Mouse (Mus musculus) hindbrain, embryonic 15.5 days (tissue): ENCODE data around the gene Slc25a33. TPM values are rescaled to one million over a fixed set of nuclear protein-coding genes. Genes with fewer than 3 reads are reported as not detected.
A peak's percentile ranks its signal among the peaks of the same experiment; 100 is the strongest.

ENCODE experiments used
- ATAC-seq: fragments of 200-750 bp; cut with Nextera tagmentation; 2 replicates; pipeline ENCODE4 v1.8.0; 2017; ENCODE audit warnings: low read depth, moderate number of reproducible peaks, moderate TSS enrichment; ENCODE audit not compliant: low FRiP score
- H3K27ac ChIP-seq: fragments of 300-500 bp; sonication (generic); replicated peaks from 2 replicates; pipeline ENCODE4 v1.5.1; 2015; ENCODE audit warnings: mild to moderate bottlenecking, inconsistent platforms
- H3K27me3 ChIP-seq: fragments of 300-500 bp; sonication (generic); 2 replicates; pipeline ENCODE4 v1.6.1; 2015; ENCODE audit warnings: control low read depth, inconsistent platforms
- H3K36me3 ChIP-seq: fragments of 300-500 bp; sonication (generic); 2 replicates; pipeline ENCODE4 v1.6.1; 2015; ENCODE audit warnings: control low read depth, inconsistent platforms
- H3K4me1 ChIP-seq: fragments of 300-500 bp; sonication (generic); replicated peaks from 2 replicates; pipeline ENCODE4 v1.6.1; 2015; ENCODE audit warnings: control low read depth, inconsistent platforms
- H3K4me2 ChIP-seq: fragments of 300-500 bp; sonication (generic); 2 replicates; pipeline ENCODE4 v1.6.1; 2015; ENCODE audit warnings: moderate library complexity, mild to moderate bottlenecking, inconsistent platforms
- H3K4me3 ChIP-seq: fragments of 300-500 bp; sonication (generic); 2 replicates; pipeline ENCODE4 v1.5.1; 2015; ENCODE audit warnings: mild to moderate bottlenecking, inconsistent platforms
- H3K9ac ChIP-seq: fragments of 300-500 bp; sonication (generic); 2 replicates; pipeline ENCODE4 v1.6.1; 2015; ENCODE audit warnings: inconsistent platforms
- H3K9me3 ChIP-seq: fragments of 300-500 bp; sonication (generic); 2 replicates; pipeline ENCODE4 v1.6.1; 2016; ENCODE audit warnings: control low read depth, inconsistent platforms
- WGBS: fragments of 180-500 bp; shearing (Covaris S2); methylation state at CpG from one replicate; pipeline ENCODE4 v1.1.7; 2015; 5-methylcytosine and 5-hydroxymethylcytosine counted together
- polyA plus RNA-seq: library from polyadenylated mRNA; unstranded; fragments of >200 nt; fragmentation: Nextera tagmentation; extraction: Ambion mirVana; gene quantifications from 2 replicates; pipeline ENCODE4 v1.2.1, GENCODE M21; 2015

Gene Slc25a33
- polyA plus RNA-seq, 1 experiment from 2014 or later = 36.5 TPM

- Histone ChIP-seq H3K27me3 (no peaks in the 10 kb centered on the region), H3K4me1 (peaks cover 62% of the 10 kb centered on the region), H3K4me3 (no peak overlapping the region), H3K4me2 (peak overlapping the region; percentile 25), H3K9ac (no peak overlapping the region), H3K36me3 (peaks cover 17% of the 10 kb centered on the region), H3K9me3 (no peaks in the 10 kb centered on the region), H3K27ac (peak overlapping the region; percentile 40; the same call in 1 of the 2 replicates)
- ATAC-seq = no peak
- 86% methylated on average over 6 of the region's 6 CpGs for WGBS
Measured at GRCm38 (mm10) chr4:149734246-149734645, 39.8 kb downstream of the Slc25a33 start.

- H3K9me3 ChIP-seq = no peaks in the 10 kb centered on the region
- H3K9ac ChIP-seq = no peak overlapping the region
- H3K4me2 ChIP-seq = peak overlapping the region; percentile 25
- H3K27me3 ChIP-seq = no peaks in the 10 kb centered on the region
- no peak overlapping the region for H3K4me3 ChIP-seq
- H3K36me3 ChIP-seq = peaks cover 22% of the 10 kb centered on the region
- peak overlapping the region; percentile 40 for H3K27ac ChIP-seq
- 24% methylated on average over 6 of the region's 6 CpGs for WGBS
- no peak for ATAC-seq
- H3K4me1 ChIP-seq = peaks cover 65% of the 10 kb centered on the region
Measured at GRCm38 (mm10) chr4:149733748-149734147, 40.3 kb downstream of the Slc25a33 start.

- H3K36me3 ChIP-seq = peaks cover 26% of the 10 kb centered on the region
- H3K4me1 ChIP-seq = peaks cover 60% of the 10 kb centered on the region
- H3K4me2 ChIP-seq = no peak overlapping the region
- H3K27ac ChIP-seq = no peak overlapping the region
- WGBS = 73% methylated on average over 10 of the region's 10 CpGs
- no peak overlapping the region for H3K4me3 ChIP-seq
- no peaks in the 10 kb centered on the region for H3K9me3 ChIP-seq
- no peak for ATAC-seq
- no peaks in the 10 kb centered on the region for H3K27me3 ChIP-seq
- H3K9ac ChIP-seq = no peak overlapping the region
Measured at GRCm38 (mm10) chr4:149732800-149733199, 41.3 kb downstream of the Slc25a33 start.

GRCm38 (mm10) chr4:149732313-149732712 is 41.8 kb downstream of the Slc25a33 start:
- no peak overlapping the region for H3K4me2 ChIP-seq
- no peaks in the 10 kb centered on the region for H3K9me3 ChIP-seq
- H3K4me3 ChIP-seq = no peak overlapping the region
- H3K36me3 ChIP-seq = peaks cover 29% of the 10 kb centered on the region
- no peak for ATAC-seq
- no peak overlapping the region for H3K9ac ChIP-seq
- no peak overlapping the region for H3K27ac ChIP-seq
- H3K4me1 ChIP-seq = peaks cover 58% of the 10 kb centered on the region
- WGBS = 78% methylated on average over 3 of the region's 3 CpGs
- no peaks in the 10 kb centered on the region for H3K27me3 ChIP-seq

GRCm38 (mm10) chr4:149730827-149731226 is 43.2 kb downstream of the Slc25a33 start:
- no peak overlapping the region for H3K4me2 ChIP-seq
- H3K27ac ChIP-seq = no peak overlapping the region
- H3K9me3 ChIP-seq = no peaks in the 10 kb centered on the region
- H3K4me3 ChIP-seq = no peak overlapping the region
- WGBS = 76% methylated on average over 7 of the region's 7 CpGs
- peaks cover 44% of the 10 kb centered on the region for H3K36me3 ChIP-seq
- no peaks in the 10 kb centered on the region for H3K27me3 ChIP-seq
- H3K4me1 ChIP-seq = peaks cover 43% of the 10 kb centered on the region
- H3K9ac ChIP-seq = no peak overlapping the region
- no peak for ATAC-seq

GRCm38 (mm10) chr4:149728810-149729209 is 45.3 kb downstream of the Slc25a33 start:
- H3K36me3 ChIP-seq = peaks cover 48% of the 10 kb centered on the region
- peaks cover 38% of the 10 kb centered on the region for H3K4me1 ChIP-seq

GRCm38 (mm10) chr4:149727636-149728035 is 46.4 kb downstream of the Slc25a33 start:
- no peak for ATAC-seq
- WGBS = 92% methylated on average over 5 of the region's 5 CpGs

More at GRCm38 (mm10) chr4:149728810-149729209, 45.3 kb downstream of the Slc25a33 start:
- no peak for ATAC-seq
- H3K4me3 ChIP-seq = no peak overlapping the region
- no peak overlapping the region for H3K27ac ChIP-seq
- H3K27me3 ChIP-seq = no peaks in the 10 kb centered on the region
- H3K9ac ChIP-seq = no peak overlapping the region
- H3K9me3 ChIP-seq = no peaks in the 10 kb centered on the region
- WGBS = 72% methylated on average over 8 of the region's 8 CpGs
- no peak overlapping the region for H3K4me2 ChIP-seq

GRCm38 (mm10) chr4:149725661-149726350 is 48.3 kb downstream of the Slc25a33 start:
- H3K36me3 ChIP-seq = peaks cover 54% of the 10 kb centered on the region
- no peaks in the 10 kb centered on the region for H3K9me3 ChIP-seq
- H3K4me1 ChIP-seq = peaks cover 33% of the 10 kb centered on the region
- H3K9ac ChIP-seq = no peak overlapping the region
- no peaks in the 10 kb centered on the region for H3K27me3 ChIP-seq
- no peak for ATAC-seq
- H3K27ac ChIP-seq = no peak overlapping the region
- no peak overlapping the region for H3K4me2 ChIP-seq
- 66% methylated on average over 15 of the region's 15 CpGs for WGBS
- no peak overlapping the region for H3K4me3 ChIP-seq

More at GRCm38 (mm10) chr4:149727636-149728035, 46.4 kb downstream of the Slc25a33 start:
- H3K36me3 ChIP-seq = peaks cover 48% of the 10 kb centered on the region
- no peak overlapping the region for H3K4me2 ChIP-seq
- H3K4me1 ChIP-seq = peaks cover 34% of the 10 kb centered on the region
- no peaks in the 10 kb centered on the region for H3K9me3 ChIP-seq
- no peaks in the 10 kb centered on the region for H3K27me3 ChIP-seq
- no peak overlapping the region for H3K9ac ChIP-seq
- H3K27ac ChIP-seq = no peak overlapping the region
- no peak overlapping the region for H3K4me3 ChIP-seq

GRCm38 (mm10) chr4:149724916-149725470 is 49.1 kb downstream of the Slc25a33 start:
- H3K4me3 ChIP-seq = no peak overlapping the region
- H3K27me3 ChIP-seq = no peaks in the 10 kb centered on the region
- H3K4me2 ChIP-seq = no peak overlapping the region
- peaks cover 55% of the 10 kb centered on the region for H3K36me3 ChIP-seq
- 88% methylated on average over 17 of the region's 17 CpGs for WGBS
- ATAC-seq = no peak
- H3K9ac ChIP-seq = no peak overlapping the region
- 0 out of 2 replicates have a peak overlapping the region, but pooled peaks have one; percentile 22 for H3K27ac ChIP-seq
- peaks cover 33% of the 10 kb centered on the region for H3K4me1 ChIP-seq
- H3K9me3 ChIP-seq = no peaks in the 10 kb centered on the region

GRCm38 (mm10) chr4:149723855-149724731 is 50.0 kb downstream of the Slc25a33 start:
- Histone ChIP-seq H3K4me3 (no peak overlapping the region), H3K4me1 (peaks cover 27% of the 10 kb centered on the region), H3K27ac (0 out of 2 replicates have a peak overlapping the region, but pooled peaks have one; percentile 22), H3K4me2 (no peak overlapping the region), H3K9ac (no peak overlapping the region), H3K9me3 (no peaks in the 10 kb centered on the region), H3K27me3 (no peaks in the 10 kb centered on the region), H3K36me3 (peaks cover 55% of the 10 kb centered on the region)
- WGBS = 66% methylated on average over 17 of the region's 17 CpGs
- no peak for ATAC-seq

- WGBS = 57% methylated on average over 12 of the region's 12 CpGs
- peaks cover 59% of the 10 kb centered on the region for H3K36me3 ChIP-seq
Measured at GRCm38 (mm10) chr4:149723021-149723390, 51.1 kb downstream of the Slc25a33 start.

More at GRCm38 (mm10) chr4:149723021-149723390, 51.1 kb downstream of the Slc25a33 start:
- Histone ChIP-seq H3K27me3 (no peaks in the 10 kb centered on the region), H3K4me2 (no peak overlapping the region), H3K9me3 (no peaks in the 10 kb centered on the region), H3K9ac (no peak overlapping the region), H3K27ac (no peak overlapping the region), H3K4me3 (no peak overlapping the region), H3K4me1 (peaks cover 26% of the 10 kb centered on the region)
- no peak for ATAC-seq
